Mouse (Mus musculus) megakaryocyte progenitor cell, adult 5-6 weeks (primary cell): ENCODE data around the gene Vsig8. TPM values are rescaled to one million over a fixed set of nuclear protein-coding genes. Genes with fewer than 3 reads are reported as not detected.

ENCODE experiments used
- ATAC-seq: replicated peaks from 2 replicates; pipeline ENCODE4 v1.8.0; 2016; ENCODE audit warnings: mild to moderate bottlenecking, moderate TSS enrichment, inconsistent platforms; ENCODE audit not compliant: poor library complexity
- total RNA-seq, 2 experiments: library from RNA; stranded (forward) in 1 of 2; stranded (reverse) in 1 of 2; fragments of 157-497, 149-512 nt in 1 of 2; fragments of 200-1000 nt in 1 of 2; gene quantifications; 2 replicates each; pipeline versions ENCODE4 v1.2.3 to v1.2.4; 2015 to 2017

The Vsig8 gene
- total RNA-seq, 2 experiments from 2014 or later = not detected

DNA sequence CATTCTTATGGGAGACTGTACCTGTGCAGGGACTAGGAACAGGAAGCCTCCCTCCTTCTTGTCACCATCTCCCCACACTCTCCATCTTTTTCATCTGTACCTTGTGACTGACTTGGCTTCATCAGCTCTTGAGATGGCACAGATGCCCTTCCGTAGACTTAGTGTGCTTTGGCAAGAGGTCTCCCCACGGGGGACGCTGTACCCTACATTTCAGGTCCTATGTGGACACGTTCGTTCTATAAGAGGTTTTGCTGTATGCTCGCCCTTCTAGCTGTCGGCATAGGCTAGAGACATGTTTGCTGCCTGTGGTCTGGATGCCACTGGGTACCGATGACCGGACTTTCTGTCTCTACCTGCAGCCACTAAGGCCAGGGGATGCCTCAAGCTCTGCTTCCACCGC, 28.3 kb upstream of the Vsig8 start:
- no peak for ATAC-seq

DNA sequence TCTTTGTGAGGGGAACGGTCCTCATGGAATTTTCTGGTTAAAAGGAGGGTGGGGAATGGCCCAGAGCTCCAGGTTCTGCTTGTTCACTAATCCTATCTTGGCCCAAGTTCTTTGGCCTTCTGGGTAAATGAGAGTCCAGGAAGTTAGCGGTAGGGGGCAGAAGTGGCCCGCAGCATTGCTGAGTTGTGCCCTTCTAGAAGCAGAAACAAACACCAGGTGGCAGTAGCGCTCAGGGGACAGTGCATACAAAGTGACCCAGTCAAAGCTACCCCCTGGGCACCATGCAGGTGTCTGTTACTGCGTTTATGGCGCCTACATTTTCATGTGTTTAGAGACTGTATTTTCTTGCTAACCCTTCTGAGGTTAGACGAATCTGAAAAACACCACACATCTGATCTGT, 27.0 kb upstream of the Vsig8 start:
- ATAC-seq = peak; percentile 72

- peak; percentile 10 for ATAC-seq
These were observed 25.1 kb upstream of the Vsig8 start for GRCm38 (mm10) chr1:172530544-172531220.

DNA sequence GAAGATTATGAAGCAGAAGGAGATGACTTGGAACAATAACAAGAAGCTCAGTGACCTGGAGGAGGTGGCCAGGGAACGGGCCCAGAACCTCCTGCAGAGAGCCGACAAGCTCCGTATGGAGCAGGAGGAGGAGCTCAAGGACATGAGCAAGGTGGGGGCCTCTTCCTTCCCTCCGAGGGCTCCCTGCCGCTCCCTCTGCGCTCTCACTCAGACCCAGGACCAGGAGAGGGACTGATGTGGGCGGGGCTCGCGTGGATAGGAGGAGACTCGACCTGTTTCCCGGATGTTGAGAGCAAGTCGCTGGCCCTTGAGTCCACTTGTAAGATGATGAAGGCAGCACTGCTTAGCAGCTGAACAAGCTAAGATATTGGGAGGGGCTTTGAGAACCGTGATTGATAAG, 23.2 kb upstream of the Vsig8 start:
- no peak for ATAC-seq

- no peak for ATAC-seq
These were observed 20.6 kb upstream of the Vsig8 start for GRCm38 (mm10) chr1:172535116-172535515.

GRCm38 (mm10) chr1:172539827-172540226, 15.9 kb upstream of the Vsig8 start:
- no peak for ATAC-seq

DNA sequence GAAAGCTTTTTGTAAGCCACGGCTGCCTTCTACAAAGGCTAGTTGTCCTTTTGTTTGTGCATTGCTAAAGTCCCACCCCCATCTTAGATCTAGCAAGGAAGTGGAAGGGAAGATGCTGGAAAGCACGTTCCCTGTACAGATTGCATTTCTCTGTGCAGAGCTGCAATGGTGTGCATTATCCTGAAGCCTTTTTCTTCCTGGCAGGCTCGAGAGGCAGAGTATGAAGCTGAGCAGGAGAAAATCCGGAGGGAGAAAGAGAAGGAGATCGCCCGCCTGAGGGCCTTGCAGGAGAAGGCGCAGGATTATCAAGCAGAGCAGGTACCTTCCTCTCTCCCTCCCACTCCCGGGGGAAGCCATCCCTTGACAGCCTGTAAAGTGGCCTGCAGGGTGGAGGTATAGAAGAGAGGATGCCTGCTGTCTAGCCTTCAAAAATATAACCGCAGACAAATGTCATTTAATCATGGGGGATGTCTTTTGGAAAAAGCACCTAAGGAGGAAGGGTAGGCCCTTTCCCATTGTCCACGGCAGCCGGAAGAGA, 15.4 kb upstream of the Vsig8 start:
- ATAC-seq = no peak

- no peak for ATAC-seq
These were observed 9.7 kb upstream of the Vsig8 start for GRCm38 (mm10) chr1:172546062-172546461.

DNA sequence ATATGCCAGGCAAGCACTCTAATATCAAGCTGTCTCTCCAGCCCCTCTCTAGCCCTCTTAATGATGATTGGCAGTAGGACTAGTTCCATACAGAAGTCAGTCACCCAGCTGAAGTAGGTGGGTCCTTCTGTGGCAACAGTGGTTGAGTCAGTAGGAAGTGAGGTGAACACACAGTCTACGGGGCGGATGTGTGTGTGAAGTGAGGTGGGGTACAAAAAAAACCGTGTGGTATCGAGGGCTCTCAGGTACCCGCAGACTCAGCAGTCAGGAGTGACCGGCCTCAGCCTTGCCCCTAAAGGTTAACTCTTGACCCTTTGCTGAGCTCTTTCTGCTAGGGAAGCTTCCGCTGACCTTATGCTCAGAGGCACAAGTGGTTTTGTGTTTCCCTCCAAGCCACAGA, 7.2 kb upstream of the Vsig8 start:
- ATAC-seq = peak; percentile 64

- no peak for ATAC-seq
These were observed 6.4 kb upstream of the Vsig8 start for GRCm38 (mm10) chr1:172549314-172549713.

DNA sequence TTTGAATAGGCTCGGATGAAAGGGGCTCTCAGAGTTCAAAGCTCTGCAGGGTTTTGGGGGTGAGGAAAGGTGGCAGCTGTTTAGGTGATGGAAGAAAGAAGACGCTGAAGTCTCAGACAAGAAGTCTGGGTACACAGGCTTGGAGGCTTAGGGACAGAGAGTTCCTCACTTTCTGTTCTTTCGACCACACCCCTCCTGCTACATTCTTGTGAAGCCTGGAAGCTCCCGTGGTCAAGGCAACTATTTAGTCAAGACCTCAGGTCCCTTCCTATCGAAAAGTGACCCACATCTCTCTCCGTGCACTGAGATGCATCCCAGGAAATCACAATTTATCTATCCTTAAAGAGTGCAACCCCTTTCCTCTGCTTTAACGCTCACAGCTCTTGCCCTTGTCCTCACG, 6.0 kb upstream of the Vsig8 start:
- ATAC-seq = no peak

GRCm38 (mm10) chr1:172550551-172550951, 5.2 kb upstream of the Vsig8 start:
- ATAC-seq = peak; percentile 83

GRCm38 (mm10) chr1:172551009-172551408, 4.7 kb upstream of the Vsig8 start:
- ATAC-seq = no peak

DNA sequence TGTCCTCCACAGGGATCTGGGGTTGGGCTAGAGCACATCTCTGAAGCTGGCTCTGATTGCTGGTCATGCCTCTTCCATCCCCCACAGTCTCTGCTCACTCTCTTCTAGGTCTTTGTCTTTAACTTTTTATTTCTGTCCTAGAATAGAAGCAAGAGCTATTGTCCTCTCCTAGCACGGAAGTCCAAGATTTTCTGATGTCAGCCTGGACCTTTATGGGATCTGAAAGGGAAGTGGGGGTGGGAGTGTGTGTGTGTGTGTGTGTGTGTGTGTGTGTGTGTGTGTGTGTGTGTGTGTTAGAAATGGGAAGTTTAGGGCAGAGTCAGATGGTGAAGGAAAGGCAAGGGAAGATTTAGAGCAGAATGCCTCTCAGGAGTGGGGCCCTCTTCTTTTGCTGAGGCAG, 3.1 kb upstream of the Vsig8 start:
- no peak for ATAC-seq

DNA sequence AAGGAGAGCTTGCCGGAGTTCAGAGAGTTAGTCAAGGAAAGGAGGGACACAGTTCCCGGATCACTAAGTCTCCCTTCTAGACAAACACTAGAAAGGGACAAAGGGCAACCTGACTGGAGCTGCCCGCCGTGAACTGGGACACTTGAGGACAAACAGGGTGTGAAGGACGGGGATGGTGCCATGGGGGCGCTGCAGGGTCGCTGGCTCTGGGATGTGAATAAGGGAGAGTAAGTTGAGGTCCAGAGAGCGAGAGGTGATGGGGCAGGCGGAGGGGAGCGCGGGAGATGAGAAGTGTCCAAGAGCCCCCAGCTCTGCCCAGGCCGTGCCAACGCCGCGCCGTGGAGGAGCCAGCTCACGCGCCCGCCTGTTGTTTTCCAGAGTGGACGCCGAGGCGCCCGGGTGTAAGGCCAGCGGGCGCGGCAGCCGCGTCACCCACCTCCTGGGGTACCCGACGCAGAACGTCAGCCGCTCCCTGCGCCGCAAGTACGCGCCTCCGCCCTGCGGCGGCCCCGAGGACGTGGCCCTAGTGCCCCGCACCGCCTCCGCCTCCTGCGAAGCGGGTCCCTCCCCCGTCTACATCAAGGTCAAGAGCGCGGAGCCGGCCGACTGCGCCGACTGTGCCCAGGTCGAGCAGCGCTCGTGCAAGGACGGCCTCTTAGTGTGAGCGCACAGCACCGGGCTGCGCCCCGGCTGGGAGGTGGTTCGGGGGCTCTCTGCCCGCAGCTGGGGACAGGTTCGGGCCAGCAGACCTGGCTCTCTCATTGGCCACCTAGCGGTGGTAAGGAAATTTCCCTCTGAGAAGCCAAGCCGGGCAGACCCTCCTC, 7.1 kb downstream of the Vsig8 start:
- ATAC-seq = peak; percentile 69

- peak; percentile 17 for ATAC-seq
These were observed 7.7 kb downstream of the Vsig8 start for GRCm38 (mm10) chr1:172563465-172563828.

GRCm38 (mm10) chr1:172566131-172566530, 10.4 kb downstream of the Vsig8 start:
- ATAC-seq = peak; percentile 16; the same call in 1 of the 2 replicates

DNA sequence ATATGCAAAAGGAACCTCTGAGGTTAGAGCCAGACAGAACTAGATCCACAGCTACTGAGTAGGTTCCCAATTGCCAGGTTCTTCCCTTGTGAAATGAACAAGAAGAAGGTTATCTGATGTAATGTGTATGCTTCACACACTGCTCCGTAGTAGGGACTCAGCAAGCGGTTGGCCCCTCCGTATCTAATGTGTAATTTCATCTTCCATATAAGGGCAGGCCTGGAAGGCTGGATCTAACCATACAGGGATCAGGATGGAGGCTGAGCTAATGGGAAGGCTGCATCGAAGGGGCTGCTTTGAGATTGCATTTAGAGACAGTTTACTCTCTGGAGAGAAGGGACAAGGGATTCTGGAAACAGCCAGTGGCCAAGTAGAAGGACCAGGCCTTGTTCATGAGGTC, 12.0 kb downstream of the Vsig8 start:
- ATAC-seq = no peak

DNA sequence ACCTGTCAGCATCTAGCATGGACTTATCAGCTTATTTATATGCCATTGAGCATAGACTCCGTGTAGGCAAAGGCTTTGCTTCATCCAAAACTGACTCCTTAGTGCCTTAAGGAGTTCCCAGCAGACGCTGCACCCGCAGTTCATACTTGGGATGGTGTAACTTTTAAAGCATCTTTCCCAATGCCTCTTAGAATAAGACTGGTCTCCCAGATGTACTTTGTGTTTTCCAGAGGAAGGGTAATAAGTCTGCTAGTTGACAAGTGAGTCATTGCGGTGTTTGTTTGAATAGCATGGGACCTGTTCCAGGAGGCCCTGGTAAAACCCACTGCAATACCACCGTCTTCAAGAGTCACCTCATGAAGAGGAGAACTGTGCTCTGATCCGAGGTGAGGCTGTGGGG, 24.4 kb downstream of the Vsig8 start:
- no peak for ATAC-seq

- ATAC-seq = no peak
These were observed 26.7 kb downstream of the Vsig8 start for GRCm38 (mm10) chr1:172582436-172582835.

- no peak for ATAC-seq
These were observed 28.5 kb downstream of the Vsig8 start for GRCm38 (mm10) chr1:172584271-172584670.

DNA sequence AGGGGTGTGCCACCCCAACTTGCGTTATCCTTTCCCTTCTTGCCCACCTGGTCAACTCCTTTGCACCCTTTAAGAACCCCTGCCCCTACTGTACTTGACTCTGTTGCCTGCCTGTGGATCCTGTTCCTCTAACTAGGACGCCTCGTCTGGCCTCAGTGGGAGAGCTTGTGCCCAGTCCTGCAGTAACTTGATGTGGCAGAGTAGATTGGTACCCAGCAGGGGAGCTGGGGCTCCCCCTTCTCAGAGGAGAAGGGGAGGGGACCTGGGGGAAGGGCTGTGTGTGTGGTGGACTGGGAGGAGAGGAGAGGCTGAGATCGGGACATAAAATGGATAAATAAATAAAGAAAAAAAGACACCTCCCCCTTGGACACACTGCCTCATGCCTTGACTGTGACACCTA, 29.3 kb downstream of the Vsig8 start:
- ATAC-seq = no peak
